12 mouse cellular contexts compared by ENCODE assay signal in genomic region chr4:153017816-153018137, GRCm38 (mm10).
DNase-seq lines count a peak whose midpoint lies in the region; ATAC-seq lines count a peak whose summit lies in the region.
"Had no signal": no experiment of that assay in that cellular context is flagged by ENCODE, and none has a peak within 500 bp of the region (broad histone marks: within the 10 kb centered on the region; RNA-seq: fewer than 3 reads in every experiment).

No protein-coding gene starts in this region.

- H3K4me2 ChIP-seq in limb, embryonic 11.5 days (ENCODE audit: low read depth, severe bottlenecking), result no peak overlapping the region
- H3K4me2 ChIP-seq in hindbrain, embryonic 16.5 days (ENCODE audit: low read length), result no peak overlapping the region
- peak overlapping the region; percentile 34; the same call in 1 of the 2 replicates for H3K4me2 ChIP-seq in neural tube, embryonic 14.5 days (ENCODE audit: low read depth, low read length)

- DNase-seq in limb, embryonic 11.5 days (ENCODE audit: low spot score), result peak; percentile 27
- no peak for DNase-seq in limb, embryonic 10.5 days (ENCODE audit: low spot score)
- peak; percentile 27 for DNase-seq in kidney, postnatal 10 days
- DNase-seq in thymus, postnatal 4 days, result no peak
- DNase-seq: gastrocnemius, postnatal 14 days had no signal

- ATAC-seq in limb, embryonic 11.5 days (ENCODE audit: insufficient number of reproducible peaks, low FRiP score, low TSS enrichment, low read depth), result no peak
- no peak for ATAC-seq in hindbrain, embryonic 16.5 days
- ATAC-seq in neural tube, embryonic 14.5 days (ENCODE audit: low read depth), result no peak; the same call in 1 of the 2 replicates
- ATAC-seq in monocyte, adult 5-6 weeks (replicated peaks; ENCODE audit: insufficient number of reproducible peaks, low FRiP score, low TSS enrichment, poor library complexity, severe bottlenecking), result no peak
- no peak for ATAC-seq in activated CD4-positive, CD25-positive, alpha-beta regulatory T cell, adult 4 months

- H3K9me3 ChIP-seq in limb, embryonic 11.5 days (ENCODE audit: control insufficient read depth, low read length), result no peaks in the 10 kb centered on the region
- H3K9me3 ChIP-seq in limb, embryonic 10.5 days (replicated peaks), result no peaks in the 10 kb centered on the region
- no peaks in the 10 kb centered on the region for H3K9me3 ChIP-seq in hindbrain, embryonic 16.5 days (ENCODE audit: control insufficient read depth, low read length)
- H3K9me3 ChIP-seq in neural tube, embryonic 14.5 days (ENCODE audit: control insufficient read depth, low read length), result no peaks in the 10 kb centered on the region

- H3K27me3 ChIP-seq in limb, embryonic 11.5 days (ENCODE audit: control insufficient read depth, insufficient read depth, low read length), result no peaks in the 10 kb centered on the region
- no peaks in the 10 kb centered on the region for H3K27me3 ChIP-seq in limb, embryonic 10.5 days (ENCODE audit: low read depth, poor library complexity, severe bottlenecking)
- H3K27me3 ChIP-seq in hindbrain, embryonic 16.5 days (replicated peaks; ENCODE audit: control insufficient read depth, insufficient read depth, low read length), result no peaks in the 10 kb centered on the region
- no peaks in the 10 kb centered on the region for H3K27me3 ChIP-seq in neural tube, embryonic 14.5 days (ENCODE audit: control insufficient read depth, insufficient read depth, low read length)

- H3K4me1 ChIP-seq in limb, embryonic 11.5 days (ENCODE audit: control insufficient read depth, insufficient read depth, low read length), result peaks cover 5% of the 10 kb centered on the region; the same call in 1 of the 2 replicates
- peaks cover 20% of the 10 kb centered on the region; the same call in 1 of the 2 replicates for H3K4me1 ChIP-seq in limb, embryonic 10.5 days
- peaks cover 2% of the 10 kb centered on the region for H3K4me1 ChIP-seq in hindbrain, embryonic 16.5 days (ENCODE audit: control insufficient read depth, insufficient read depth, low read depth, low read length)
- H3K4me1 ChIP-seq in neural tube, embryonic 14.5 days (ENCODE audit: control insufficient read depth, insufficient read depth, low read length), result peaks cover 14% of the 10 kb centered on the region; the same call in 1 of the 2 replicates

- no peak overlapping the region for H3K4me3 ChIP-seq in limb, embryonic 11.5 days (ENCODE audit: low read depth, low read length)
- no peak overlapping the region for H3K4me3 ChIP-seq in limb, embryonic 10.5 days
- no peak overlapping the region for H3K4me3 ChIP-seq in hindbrain, embryonic 16.5 days (ENCODE audit: low read length)
- no peak overlapping the region for H3K4me3 ChIP-seq in neural tube, embryonic 14.5 days (ENCODE audit: low read depth, low read length)

- H3K36me3 ChIP-seq in limb, embryonic 11.5 days (ENCODE audit: control insufficient read depth, insufficient read depth, low read length), result no peaks in the 10 kb centered on the region
- H3K36me3 ChIP-seq in limb, embryonic 10.5 days, result no peaks in the 10 kb centered on the region
- no peaks in the 10 kb centered on the region for H3K36me3 ChIP-seq in hindbrain, embryonic 16.5 days (ENCODE audit: control insufficient read depth, insufficient read depth, low read length)
- no peaks in the 10 kb centered on the region for H3K36me3 ChIP-seq in neural tube, embryonic 14.5 days (ENCODE audit: control insufficient read depth, insufficient read depth, low read length)

- no peak overlapping the region for H3K27ac ChIP-seq in limb, embryonic 11.5 days (replicated peaks; ENCODE audit: low read depth, low read length)
- no peak overlapping the region for H3K27ac ChIP-seq in limb, embryonic 10.5 days
- no peak overlapping the region for H3K27ac ChIP-seq in hindbrain, embryonic 16.5 days (ENCODE audit: low read depth, low read length)
- no peak overlapping the region for H3K27ac ChIP-seq in neural tube, embryonic 14.5 days (ENCODE audit: low read depth, low read length)
- H3K27ac ChIP-seq: kidney, postnatal 0 days; liver, embryonic 14.5 days; macrophage had no signal

- no peak overlapping the region for H3K9ac ChIP-seq in limb, embryonic 11.5 days (ENCODE audit: low read length)
- H3K9ac ChIP-seq in hindbrain, embryonic 16.5 days (ENCODE audit: low read depth, low read length), result 0 out of 2 replicates have a peak overlapping the region, but pooled peaks have one; percentile 27
- H3K9ac ChIP-seq in neural tube, embryonic 14.5 days (replicated peaks; ENCODE audit: low read depth, low read length), result no peak overlapping the region
- H3K9ac ChIP-seq: liver, embryonic 14.5 days had no signal

- WGBS in limb, embryonic 11.5 days, result 82% methylated on average over 2 of the region's 2 CpGs
- WGBS in limb, embryonic 10.5 days, result 78% methylated on average over 2 of the region's 2 CpGs
- 53% methylated on average over 2 of the region's 2 CpGs for WGBS in hindbrain, embryonic 16.5 days
- 37% methylated on average over 2 of the region's 2 CpGs for WGBS in neural tube, embryonic 14.5 days

Comparison
In these comparisons a context has a peak if more than half of its experiments do, and no peak if none do; other contexts are left out.
1. DNase-seq: peak in limb, embryonic 11.5 days (single experiment) and kidney, postnatal 10 days (single experiment); none in limb, embryonic 10.5 days (single experiment) and thymus, postnatal 4 days (single experiment).